Mouse (Mus musculus) Patski (cell line): ENCODE data around the gene Gnat3. TPM values are rescaled to one million over a fixed set of nuclear protein-coding genes. Genes with fewer than 3 reads are reported as not detected.
"Not testable (repeated sequence)": the region's sequence is repeated elsewhere in the genome, so short reads cannot be mapped to it uniquely, and the experiment has no call there.

Source experiments
- ATAC-seq: fragments of 100-300 bp; one replicate; pipeline ENCODE4 v1.8.0; 2021
- CTCF ChIA-PET: fragments of 350-600 bp; sonication (Branson Sonifier 250); formaldehyde crosslinking; loops from one replicate; lab custom pipeline; 2022; ENCODE audit warnings: inconsistent platforms; lab: Charles Lee
- POLR2A ChIA-PET: fragments of 350-600 bp; sonication (Branson Sonifier 250); formaldehyde crosslinking; loops from one replicate; lab custom pipeline; 2022; ENCODE audit warnings: antibody characterized with exemption, inconsistent platforms; lab: Charles Lee
- DNase-seq: peaks from one replicate; pipeline ENCODE4 v3.0.0-alpha.2; 2011; ENCODE audit warnings: low read depth, low spot score
- H3K27me3 ChIP-seq: fragments of 371-371 bp; one replicate; pipeline ENCODE4 v1.5.1; 2021
- CTCF ChIP-seq: fragments of 100-300 bp; IDR thresholded peaks from one replicate; pipeline ENCODE4 v1.5.1; 2021
- in situ Hi-C: fragments of 300-500 bp; cut with MboI; formaldehyde crosslinking; loops from 3 replicates; pipeline ENCODE4 v1.11.1; 2018; ENCODE audit warnings: low pct_unique_long_range_greater_than_20kb, mixed read lengths
- polyA plus RNA-seq: library from polyadenylated mRNA; unstranded; gene quantifications from one replicate; pipeline ENCODE4 v1.2.3, GENCODE M21; 2021

Gene Gnat3
- not detected for polyA plus RNA-seq

- ATAC-seq, result no peak
- no peak for TF ChIP-seq CTCF
- CTCF ChIA-PET, result no interaction called here
- DNase-seq, result no peak
- POLR2A ChIA-PET, result no interaction called here
- peaks cover 5% of the 10 kb centered on the region for H3K27me3 ChIP-seq
- in situ Hi-C loops, result no loop called here
Measured at GRCm38 (mm10) chr5:17962249-17962648, at the start of gene Gnat3. Gnat3 (plus strand) TSS chr5:17962549.

GRCm38 (mm10) chr5:17918966-17919365, 43.4 kb upstream of the Gnat3 start:
- CTCF ChIA-PET, result no interaction called here
- in situ Hi-C loops, result no loop called here
- DNase-seq, result no peak

GRCm38 (mm10) chr5:17923648-17924047, 38.7 kb upstream of the Gnat3 start:
- no peak for TF ChIP-seq CTCF
- H3K27me3 ChIP-seq, result no peaks in the 10 kb centered on the region
- DNase-seq (no peak), ATAC-seq (no peak)
- ChIA-PET CTCF (interaction anchor here (1.3 to 1.8 kb wide), 2 partner anchors 15 to 17 kb away, joined by 3 to 6 read pairs; no protein-coding TSS in a partner anchor), POLR2A (no interaction called here)
- in situ Hi-C loops, result no loop called here

More at GRCm38 (mm10) chr5:17918966-17919365, 43.4 kb upstream of the Gnat3 start:
- ATAC-seq, result no peak
- no peaks in the 10 kb centered on the region for H3K27me3 ChIP-seq
- POLR2A ChIA-PET, result no interaction called here
- TF ChIP-seq CTCF, result no peak

- no peak for TF ChIP-seq CTCF
- no peak for ATAC-seq
- ChIA-PET POLR2A (no interaction called here), CTCF (interaction anchor here (1.8 kb wide), 1 partner anchor 18 kb away, joined by 6 read pairs; no protein-coding TSS in a partner anchor)
- in situ Hi-C loops, result no loop called here
- H3K27me3 ChIP-seq, result no peaks in the 10 kb centered on the region
- no peak for DNase-seq
Measured at GRCm38 (mm10) chr5:17924085-17924518, 38.2 kb upstream of the Gnat3 start.

- ChIA-PET POLR2A (no interaction called here), CTCF (no interaction called here)
- ATAC-seq (peak; percentile 44), DNase-seq (no peak)
- in situ Hi-C loops, result no loop called here
- no peak for TF ChIP-seq CTCF
- no peaks in the 10 kb centered on the region for H3K27me3 ChIP-seq
Measured at GRCm38 (mm10) chr5:17928471-17928870, 33.9 kb upstream of the Gnat3 start.

- in situ Hi-C loops, result no loop called here
- POLR2A ChIA-PET, result no interaction called here
- CTCF ChIA-PET, result no interaction called here
- H3K27me3 ChIP-seq, result no peaks in the 10 kb centered on the region
- ATAC-seq, result no peak
- no peak for DNase-seq
- no peak for TF ChIP-seq CTCF
Measured at GRCm38 (mm10) chr5:17929006-17929567, 33.3 kb upstream of the Gnat3 start.

- DNase-seq, ATAC-seq, in situ Hi-C loops, CTCF ChIA-PET, POLR2A ChIA-PET, H3K27me3 ChIP-seq: not testable (repeated sequence)
Measured at GRCm38 (mm10) chr5:17931588-17931987, 30.8 kb upstream of the Gnat3 start.

- in situ Hi-C loops, result no loop called here
- no peak for ATAC-seq
- H3K27me3 ChIP-seq, result no peaks in the 10 kb centered on the region
- ChIA-PET POLR2A (no interaction called here), CTCF (no interaction called here)
- TF ChIP-seq CTCF, result no peak
- no peak for DNase-seq
Measured at GRCm38 (mm10) chr5:17934501-17934900, 27.8 kb upstream of the Gnat3 start.

- CTCF ChIA-PET, result no interaction called here
- DNase-seq, result no peak
- H3K27me3 ChIP-seq, result no peaks in the 10 kb centered on the region
- no peak for ATAC-seq
- POLR2A ChIA-PET, result no interaction called here
- TF ChIP-seq CTCF, result no peak
- in situ Hi-C loops, result no loop called here
Measured at GRCm38 (mm10) chr5:17938170-17938939, 24.0 kb upstream of the Gnat3 start.

GRCm38 (mm10) chr5:17956468-17956867, 5.9 kb upstream of the Gnat3 start:
- ChIA-PET POLR2A (no interaction called here), CTCF (no interaction called here)
- no peak for TF ChIP-seq CTCF
- DNase-seq, result no peak
- ATAC-seq, result no peak
- peaks cover 9% of the 10 kb centered on the region for H3K27me3 ChIP-seq
- in situ Hi-C loops, result no loop called here

- in situ Hi-C loops, result no loop called here
- CTCF ChIA-PET, result interaction anchor here (1.1 kb wide), 1 partner anchor 73 kb away, joined by 3 read pairs; no protein-coding TSS in a partner anchor
- H3K27me3 ChIP-seq, result no peaks in the 10 kb centered on the region
- no peak for ATAC-seq
- no peak for DNase-seq
- no peak for TF ChIP-seq CTCF
- POLR2A ChIA-PET, result no interaction called here
Measured at GRCm38 (mm10) chr5:17969704-17970390, 7.5 kb downstream of the Gnat3 start.
